Mouse (Mus musculus) heart, postnatal 0 days (tissue): Measurements from ENCODE around the gene Tm7sf2.

Source experiments
- CTCF ChIP-seq: IDR thresholded peaks from 2 replicates; pipeline ENCODE4 v1.5.1; 2016; ENCODE audit warnings: antibody characterized with exemption, control low read depth, low read depth
- EP300 ChIP-seq: IDR thresholded peaks from 2 replicates; pipeline ENCODE4 v1.6.1; 2016; ENCODE audit warnings: antibody characterized with exemption, low read depth

DNA sequence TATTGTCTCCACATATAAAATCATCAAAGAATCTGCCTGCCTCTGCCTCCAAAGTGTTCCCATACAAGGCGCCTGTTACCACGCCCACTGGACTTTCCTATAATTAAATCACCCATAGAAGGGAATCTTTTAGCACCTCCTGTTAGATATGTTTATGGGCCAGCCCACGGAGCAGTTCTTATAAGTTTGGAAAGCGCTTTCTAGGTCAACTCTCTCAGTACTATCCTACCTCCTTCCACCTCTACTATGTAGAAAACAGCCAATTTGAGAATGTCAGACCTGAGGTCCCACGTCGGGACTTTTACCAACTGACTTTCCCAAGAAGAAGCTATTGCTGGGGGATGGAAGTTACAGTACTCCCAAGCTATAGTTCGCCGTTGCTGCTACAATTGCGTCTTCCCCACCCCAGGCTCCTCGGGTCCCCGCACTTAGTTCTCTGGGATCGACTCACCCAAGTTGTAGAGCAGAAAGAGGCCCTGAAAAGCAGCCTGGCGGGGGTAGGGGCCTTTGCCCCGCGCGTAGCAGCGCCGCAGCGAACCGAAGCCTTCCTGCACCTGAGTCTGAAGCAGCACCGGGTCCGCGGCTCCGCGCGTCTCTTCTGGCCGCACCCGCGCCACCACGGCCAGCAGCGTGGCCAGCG lies 49.3 kb upstream of the Tm7sf2 start:
- TF ChIP-seq EP300: no peak
- TF ChIP-seq CTCF: no peak
